Mouse (Mus musculus): ENCODE measurements around the gene Lhfpl3. TPM values are rescaled to one million over a fixed set of nuclear protein-coding genes. Genes with fewer than 3 reads are reported as not detected.
"Not testable (repeated sequence)": the region's sequence is repeated elsewhere in the genome, so short reads cannot be mapped to it uniquely, and the experiment has no call there.

Lhfpl3 gene
- 0.11 TPM in 1 of 2 replicates, not detected in the other for polyA plus RNA-seq (2014; fragmentation: Nextera tagmentation; extraction: Ambion mirVana)

DNA sequence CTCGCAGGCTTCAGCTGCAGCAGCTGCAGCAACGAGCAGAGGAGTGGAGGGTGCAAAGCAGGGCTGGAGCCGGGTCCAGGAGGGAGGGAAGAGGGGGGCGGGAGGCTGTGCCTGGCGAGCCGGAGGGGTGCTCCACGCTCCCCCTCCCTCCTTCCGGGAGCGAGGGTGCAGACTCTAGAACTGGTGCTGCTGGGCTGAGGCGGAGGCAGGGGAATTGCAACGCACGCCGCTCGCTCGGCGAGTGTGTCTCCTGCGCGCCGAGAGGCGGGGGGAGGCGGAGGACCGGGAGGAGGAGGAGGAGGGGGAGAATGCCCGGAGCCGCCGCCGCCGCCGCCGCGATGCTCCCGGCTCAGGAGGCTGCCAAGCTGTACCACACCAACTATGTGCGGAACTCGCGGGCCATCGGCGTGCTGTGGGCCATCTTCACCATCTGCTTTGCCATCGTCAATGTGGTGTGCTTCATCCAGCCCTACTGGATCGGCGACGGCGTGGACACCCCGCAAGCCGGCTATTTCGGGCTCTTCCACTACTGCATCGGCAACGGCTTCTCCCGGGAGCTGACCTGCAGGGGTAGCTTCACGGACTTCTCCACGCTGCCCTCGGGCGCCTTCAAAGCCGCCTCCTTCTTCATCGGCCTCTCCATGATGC is at the start of gene Lhfpl3:
Lhfpl3 (plus strand) TSS at position 175 of the 648 bp plus-strand sequence.
- DNase-seq (peak; percentile 59), ATAC-seq (ENCODE audit: insufficient read depth) (peak; percentile 91)
- TF ChIP-seq CTCF (IDR thresholded peaks at IDR 0.05; ENCODE audit: low read depth): no peak
- H3K9me3 ChIP-seq (ENCODE audit: low read depth, low read length): no peaks in the 10 kb centered on the region
- H3K4me3 ChIP-seq (ENCODE audit: low read depth, low read length): peak within 1 kb of the TSS; percentile 48
- H3K27me3 ChIP-seq (ENCODE audit: insufficient read depth, low read length): peaks cover 25% of the 10 kb centered on the region
- peaks cover 4% of the 10 kb centered on the region; the same call in 1 of the 2 replicates for H3K4me1 ChIP-seq (ENCODE audit: insufficient read depth)
- H3K4me2 ChIP-seq: peak within 1 kb of the TSS; percentile 92
- H3K9ac ChIP-seq: peak within 1 kb of the TSS; percentile 26; the same call in 1 of the 2 replicates
- WGBS: under 1% methylated on average over 47 of the region's 53 CpGs
- no peaks in the 10 kb centered on the region for H3K36me3 ChIP-seq (ENCODE audit: insufficient read depth)
- no peak within 1 kb of the TSS for H3K27ac ChIP-seq (ENCODE audit: low read depth)

DNA sequence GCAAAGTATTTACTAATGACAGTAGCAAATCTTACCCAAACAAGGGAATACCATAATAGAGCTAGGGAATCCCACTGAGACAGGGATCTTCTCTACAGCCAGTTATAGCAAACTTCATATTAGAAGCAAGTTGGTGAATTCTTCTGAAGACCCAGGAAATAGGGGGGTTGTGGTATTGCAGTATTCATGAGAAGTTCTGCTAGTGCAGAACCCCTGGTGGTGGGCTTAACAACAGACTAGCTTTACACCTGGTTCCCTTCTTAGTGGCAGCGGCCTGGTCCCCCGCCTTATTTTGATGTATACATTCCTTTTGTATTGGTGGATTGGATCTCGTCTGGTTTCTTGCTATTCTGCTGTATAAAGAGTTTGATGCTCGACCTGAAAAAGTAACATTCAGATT is 39.6 kb upstream of the Lhfpl3 start:
- 79% methylated on average over 4 of the region's 4 CpGs for WGBS
- DNase-seq; H3K9me3 ChIP-seq (ENCODE audit: low read depth, low read length); H3K36me3 ChIP-seq (ENCODE audit: insufficient read depth); H3K27me3 ChIP-seq (ENCODE audit: insufficient read depth, low read length); H3K9ac ChIP-seq; ATAC-seq (ENCODE audit: insufficient read depth); H3K27ac ChIP-seq (ENCODE audit: low read depth); H3K4me1 ChIP-seq (ENCODE audit: insufficient read depth); H3K4me3 ChIP-seq (ENCODE audit: low read depth, low read length); H3K4me2 ChIP-seq: not testable (repeated sequence)

DNA sequence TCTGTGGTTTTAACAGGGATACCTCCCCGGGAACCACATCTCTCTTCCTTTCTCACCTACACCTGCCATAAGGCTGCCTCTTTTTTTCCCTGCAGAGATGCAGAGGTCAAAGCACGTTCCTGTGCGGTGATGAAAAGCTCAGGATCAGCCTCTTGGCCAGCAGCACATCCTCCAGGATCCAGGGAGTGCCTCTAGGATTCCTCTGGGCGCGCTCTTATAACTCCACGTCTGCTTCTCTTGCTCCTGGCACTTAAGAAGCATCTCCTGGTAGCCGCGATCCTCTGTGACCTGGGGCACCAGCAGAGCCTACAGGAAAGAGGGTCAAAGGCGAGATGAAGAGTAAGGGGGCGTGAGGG is 352 bp upstream of the Lhfpl3 start:
- 4% methylated on average over 10 of the region's 10 CpGs for WGBS
- peak; percentile 51; the same call in 1 of the 2 replicates for ATAC-seq (ENCODE audit: insufficient read depth)
- peak overlapping the region; percentile 26; the same call in 1 of the 2 replicates for H3K9ac ChIP-seq

DNA sequence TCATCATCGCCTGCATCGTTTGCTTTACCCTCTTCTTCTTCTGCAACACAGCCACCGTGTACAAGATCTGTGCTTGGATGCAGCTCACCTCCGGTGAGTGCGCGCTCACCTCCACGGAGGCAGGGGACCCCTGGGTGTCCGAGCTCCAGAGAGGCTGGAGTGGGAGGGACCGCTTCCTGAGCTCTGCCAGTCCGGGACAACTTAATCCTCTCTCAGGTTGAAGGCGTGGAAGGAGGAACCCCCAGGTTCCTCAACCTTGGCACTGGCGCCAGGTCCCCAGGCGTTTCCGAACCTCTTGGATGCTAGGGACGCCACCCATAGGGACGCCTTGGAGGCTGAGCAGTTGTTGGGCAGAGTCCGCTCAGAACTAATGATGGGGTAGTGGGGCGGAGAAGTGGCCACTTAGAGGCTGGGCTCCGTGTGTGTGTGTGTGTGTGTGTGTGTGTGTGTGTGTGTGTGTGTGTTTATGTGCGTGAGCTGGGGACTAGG is 718 bp downstream of the Lhfpl3 start:
- DNase-seq (peak; percentile 13), ATAC-seq (ENCODE audit: insufficient read depth) (peak; percentile 45)
- TF ChIP-seq CTCF (IDR thresholded peaks at IDR 0.05; ENCODE audit: low read depth): no peak
- WGBS: under 1% methylated on average over 20 of the region's 20 CpGs
- no peaks in the 10 kb centered on the region for H3K36me3 ChIP-seq (ENCODE audit: insufficient read depth)
- no peaks in the 10 kb centered on the region for H3K9me3 ChIP-seq (ENCODE audit: low read depth, low read length)
- peaks cover 4% of the 10 kb centered on the region; the same call in 1 of the 2 replicates for H3K4me1 ChIP-seq (ENCODE audit: insufficient read depth)
- peak overlapping the region; percentile 92 for H3K4me2 ChIP-seq
- peak overlapping the region; percentile 48 for H3K4me3 ChIP-seq (ENCODE audit: low read depth, low read length)
- peaks cover 25% of the 10 kb centered on the region for H3K27me3 ChIP-seq (ENCODE audit: insufficient read depth, low read length)
- H3K27ac ChIP-seq (ENCODE audit: low read depth): no peak overlapping the region
- peak overlapping the region; percentile 26; the same call in 1 of the 2 replicates for H3K9ac ChIP-seq

More for the DNA sequence above, 352 bp upstream of the Lhfpl3 start:
- Histone ChIP-seq H3K27me3 (ENCODE audit: insufficient read depth, low read length) (peaks cover 25% of the 10 kb centered on the region), H3K4me2 (peak overlapping the region; percentile 92), H3K27ac (ENCODE audit: low read depth) (no peak overlapping the region), H3K4me1 (ENCODE audit: insufficient read depth) (peaks cover 4% of the 10 kb centered on the region; the same call in 1 of the 2 replicates), H3K4me3 (ENCODE audit: low read depth, low read length) (peak overlapping the region; percentile 48), H3K9me3 (ENCODE audit: low read depth, low read length) (no peaks in the 10 kb centered on the region), H3K36me3 (ENCODE audit: insufficient read depth) (no peaks in the 10 kb centered on the region)
- TF ChIP-seq CTCF (IDR thresholded peaks at IDR 0.05; ENCODE audit: low read depth): no peak
- DNase-seq: peak; percentile 3

DNA sequence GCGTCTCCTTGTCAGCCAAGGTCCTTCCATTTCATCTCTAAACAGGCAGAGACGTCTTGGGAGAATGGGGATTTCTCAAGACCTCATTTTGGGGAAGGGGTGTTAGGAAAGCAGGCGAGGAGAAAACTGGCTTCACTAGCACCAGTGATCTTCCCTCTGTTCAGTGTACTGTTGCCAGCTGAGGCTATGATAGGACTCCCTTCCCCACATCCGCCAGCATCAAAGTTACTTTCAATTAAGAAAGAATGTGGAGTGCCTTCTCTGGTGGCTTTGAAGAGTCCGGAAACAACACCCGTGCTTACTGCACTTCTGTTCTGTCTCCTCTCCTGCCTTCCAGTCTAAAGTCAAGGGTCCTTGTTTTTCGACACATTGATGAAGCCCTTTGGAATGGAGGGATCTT is 1.4 kb downstream of the Lhfpl3 start:
- 3% methylated on average over 7 of the region's 7 CpGs for WGBS
- ATAC-seq (ENCODE audit: insufficient read depth) (no peak), DNase-seq (peak; percentile 16)
- H3K4me1 ChIP-seq (ENCODE audit: insufficient read depth): peaks cover 4% of the 10 kb centered on the region; the same call in 1 of the 2 replicates
- H3K4me2 ChIP-seq: peak overlapping the region; percentile 92; the same call in 1 of the 2 replicates
- H3K27me3 ChIP-seq (ENCODE audit: insufficient read depth, low read length): peaks cover 25% of the 10 kb centered on the region
- no peaks in the 10 kb centered on the region for H3K36me3 ChIP-seq (ENCODE audit: insufficient read depth)
- no peak overlapping the region; the same call in 1 of the 2 replicates for H3K4me3 ChIP-seq (ENCODE audit: low read depth, low read length)
- no peaks in the 10 kb centered on the region for H3K9me3 ChIP-seq (ENCODE audit: low read depth, low read length)
- TF ChIP-seq CTCF (IDR thresholded peaks at IDR 0.05; ENCODE audit: low read depth): no peak
- H3K27ac ChIP-seq (ENCODE audit: low read depth): no peak overlapping the region
- H3K9ac ChIP-seq: no peak overlapping the region

DNA sequence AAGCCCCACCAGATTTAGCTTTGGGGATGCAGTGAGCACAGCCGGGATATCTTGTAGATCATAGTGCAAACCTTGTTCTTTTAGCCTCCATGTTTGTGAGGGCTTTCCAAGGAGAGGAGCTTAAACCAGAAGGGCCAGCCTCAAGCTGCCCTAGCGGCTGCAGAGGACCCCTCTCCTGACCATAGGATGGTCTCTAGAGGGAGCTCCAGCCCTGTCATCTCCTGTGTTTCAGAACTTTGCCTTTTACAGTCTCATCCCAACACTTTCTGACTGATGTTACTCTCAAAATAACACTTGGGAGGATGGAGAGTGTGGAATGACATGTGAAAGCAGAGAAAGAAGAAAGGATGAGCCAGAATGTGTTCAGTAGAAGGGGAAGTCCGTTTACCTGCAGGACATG is 11.4 kb downstream of the Lhfpl3 start:
- Histone ChIP-seq H3K27me3 (ENCODE audit: insufficient read depth, low read length) (no peaks in the 10 kb centered on the region), H3K4me2 (no peak overlapping the region), H3K4me3 (ENCODE audit: low read depth, low read length) (no peak overlapping the region), H3K9me3 (ENCODE audit: low read depth, low read length) (no peaks in the 10 kb centered on the region), H3K36me3 (ENCODE audit: insufficient read depth) (no peaks in the 10 kb centered on the region), H3K27ac (ENCODE audit: low read depth) (no peak overlapping the region), H3K4me1 (ENCODE audit: insufficient read depth) (no peaks in the 10 kb centered on the region), H3K9ac (no peak overlapping the region)
- 33% methylated on average over 3 of the region's 3 CpGs for WGBS
- ATAC-seq (ENCODE audit: insufficient read depth) (no peak), DNase-seq (peak; percentile 37)
- peak; percentile 58 for TF ChIP-seq CTCF (IDR thresholded peaks at IDR 0.05; ENCODE audit: low read depth)

DNA sequence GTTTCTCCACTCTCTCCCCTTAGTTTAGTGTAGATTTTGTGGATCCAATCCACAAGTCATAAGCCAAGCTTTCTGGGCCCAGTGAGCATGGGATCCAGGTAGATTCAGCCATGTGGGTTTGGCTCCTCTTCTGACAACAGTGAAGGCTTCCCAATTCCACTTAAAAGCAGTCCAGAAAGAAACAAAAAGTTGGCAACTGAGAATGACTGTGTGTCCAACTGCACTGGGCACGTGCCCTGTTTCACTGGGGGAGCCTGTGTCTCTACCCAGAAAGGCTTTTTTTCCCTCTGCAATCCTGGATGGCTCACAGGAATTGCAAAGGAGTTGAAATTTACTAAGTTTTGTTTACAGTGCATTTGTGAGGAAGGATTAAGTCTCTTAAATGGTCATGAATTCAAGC is 24.9 kb downstream of the Lhfpl3 start:
- H3K4me3 ChIP-seq (ENCODE audit: low read depth, low read length): no peak overlapping the region
- 34% methylated on average over 1 of the region's 1 CpGs for WGBS
- no peaks in the 10 kb centered on the region for H3K36me3 ChIP-seq (ENCODE audit: insufficient read depth)
- no peaks in the 10 kb centered on the region for H3K4me1 ChIP-seq (ENCODE audit: insufficient read depth)
- no peak overlapping the region for H3K4me2 ChIP-seq
- H3K27me3 ChIP-seq (ENCODE audit: insufficient read depth, low read length): no peaks in the 10 kb centered on the region
- no peak for ATAC-seq (ENCODE audit: insufficient read depth)
- no peak overlapping the region for H3K27ac ChIP-seq (ENCODE audit: low read depth)
- no peaks in the 10 kb centered on the region for H3K9me3 ChIP-seq (ENCODE audit: low read depth, low read length)
- no peak for DNase-seq
- no peak overlapping the region for H3K9ac ChIP-seq
- no peak for TF ChIP-seq CTCF (IDR thresholded peaks at IDR 0.05; ENCODE audit: low read depth)
